Mouse (Mus musculus) heart, embryonic 16.5 days (tissue): ENCODE results near the gene Anapc13. TPM values are rescaled to one million over a fixed set of nuclear protein-coding genes. Genes with fewer than 3 reads are reported as not detected.

Experiments
- ATAC-seq: fragments of 200-750 bp; cut with Nextera tagmentation; replicated peaks from 2 replicates; pipeline ENCODE4 v1.8.0; 2017; ENCODE audit warnings: moderate number of reproducible peaks; ENCODE audit not compliant: insufficient read depth, low FRiP score; ENCODE audit errors: extremely low read depth
- H3K27ac ChIP-seq: fragments of 300-500 bp; sonication (generic); 2 replicates; pipeline ENCODE4 v1.5.1; 2014; ENCODE audit warnings: mild to moderate bottlenecking, low read length, control low read depth, moderate library complexity
- H3K27me3 ChIP-seq: fragments of 300-500 bp; sonication (generic); 2 replicates; pipeline ENCODE4 v1.6.1; 2014; ENCODE audit warnings: low read length, mixed read lengths; ENCODE audit not compliant: control insufficient read depth, insufficient read depth
- H3K36me3 ChIP-seq: fragments of 300-500 bp; sonication (generic); 2 replicates; pipeline ENCODE4 v1.6.1; 2014; ENCODE audit not compliant: control insufficient read depth, insufficient read depth
- H3K4me1 ChIP-seq: fragments of 300-500 bp; sonication (generic); 2 replicates; pipeline ENCODE4 v1.6.1; 2014; ENCODE audit warnings: low read length, mixed read lengths; ENCODE audit not compliant: control insufficient read depth, insufficient read depth
- H3K4me2 ChIP-seq: fragments of 300-500 bp; sonication (generic); 2 replicates; pipeline ENCODE4 v1.6.1; 2014; ENCODE audit warnings: low read depth, mild to moderate bottlenecking, control low read depth, low read length
- H3K4me3 ChIP-seq: fragments of 300-500 bp; sonication (generic); 2 replicates; pipeline ENCODE4 v1.5.1; 2014; ENCODE audit warnings: mild to moderate bottlenecking, control low read depth, low read length
- H3K9ac ChIP-seq: fragments of 300-500 bp; sonication (generic); 2 replicates; pipeline ENCODE4 v1.6.1; 2014; ENCODE audit warnings: low read length, control low read depth
- H3K9me3 ChIP-seq: fragments of 300-500 bp; sonication (generic); replicated peaks from 2 replicates; pipeline ENCODE4 v1.6.1; 2016; ENCODE audit warnings: low read length; ENCODE audit not compliant: control insufficient read depth
- WGBS: fragments of 180-500 bp; shearing (Covaris S2); extraction: QIAGEN DNeasy Blood & Tissue Kit; methylation state at CpG from one replicate; pipeline ENCODE4 v1.1.7; 2014; 5-methylcytosine and 5-hydroxymethylcytosine counted together
- polyA plus RNA-seq: library from polyadenylated mRNA; unstranded; fragments of >200 nt; fragmentation: Nextera tagmentation; extraction: Ambion mirVana; gene quantifications from 2 replicates; pipeline ENCODE4 v1.2.1, GENCODE M21; 2015

The Anapc13 gene
- polyA plus RNA-seq, 1 experiment from 2014 or later, result 211 TPM

GRCm38 (mm10) chr9:102605162-102605561 lies 20.9 kb upstream of the Anapc13 start:
- ATAC-seq, result no peak
- H3K4me1 ChIP-seq, result no peaks in the 10 kb centered on the region
- H3K27ac ChIP-seq, result no peak overlapping the region
- WGBS, result 87% methylated on average over 6 of the region's 6 CpGs
- no peak overlapping the region for H3K9ac ChIP-seq
- no peak overlapping the region for H3K4me2 ChIP-seq
- peaks cover 10% of the 10 kb centered on the region for H3K36me3 ChIP-seq
- no peaks in the 10 kb centered on the region for H3K27me3 ChIP-seq
- H3K9me3 ChIP-seq, result no peaks in the 10 kb centered on the region
- no peak overlapping the region for H3K4me3 ChIP-seq

GRCm38 (mm10) chr9:102607471-102607870 lies 18.6 kb upstream of the Anapc13 start:
- ATAC-seq, result no peak
- no peaks in the 10 kb centered on the region for H3K9me3 ChIP-seq
- H3K4me3 ChIP-seq, result no peak overlapping the region
- H3K27ac ChIP-seq, result no peak overlapping the region
- peaks cover 18% of the 10 kb centered on the region for H3K36me3 ChIP-seq
- no peak overlapping the region for H3K4me2 ChIP-seq
- no peaks in the 10 kb centered on the region for H3K27me3 ChIP-seq
- no peaks in the 10 kb centered on the region for H3K4me1 ChIP-seq
- no peak overlapping the region for H3K9ac ChIP-seq
- 48% methylated on average over 5 of the region's 5 CpGs for WGBS

- H3K9ac ChIP-seq, result no peak overlapping the region
- no peak overlapping the region for H3K4me3 ChIP-seq
- no peak for ATAC-seq
- H3K36me3 ChIP-seq, result peaks cover 26% of the 10 kb centered on the region
- WGBS, result 91% methylated on average over 3 of the region's 3 CpGs
- no peaks in the 10 kb centered on the region for H3K27me3 ChIP-seq
- no peak overlapping the region for H3K27ac ChIP-seq
- H3K4me2 ChIP-seq, result no peak overlapping the region
- H3K4me1 ChIP-seq, result no peaks in the 10 kb centered on the region
- H3K9me3 ChIP-seq, result no peaks in the 10 kb centered on the region
These were observed 16.9 kb upstream of the Anapc13 start for GRCm38 (mm10) chr9:102609221-102609620.

GRCm38 (mm10) chr9:102615071-102615470 lies 11.0 kb upstream of the Anapc13 start:
- ATAC-seq, result 0 out of 2 replicates have a peak, but pooled peaks have one; percentile 25
- WGBS, result 21% methylated on average over 3 of the region's 3 CpGs
- Histone ChIP-seq H3K4me1 (peaks cover 24% of the 10 kb centered on the region), H3K4me2 (no peak overlapping the region), H3K27ac (peak overlapping the region; percentile 71), H3K9me3 (no peaks in the 10 kb centered on the region), H3K36me3 (peaks cover 24% of the 10 kb centered on the region), H3K9ac (peak overlapping the region; percentile 38; the same call in 1 of the 2 replicates), H3K4me3 (no peak overlapping the region), H3K27me3 (no peaks in the 10 kb centered on the region)

GRCm38 (mm10) chr9:102616267-102616666 lies 9.8 kb upstream of the Anapc13 start:
- 49% methylated on average over 9 of the region's 9 CpGs for WGBS
- ATAC-seq, result no peak
- H3K36me3 ChIP-seq, result peaks cover 17% of the 10 kb centered on the region
- no peaks in the 10 kb centered on the region for H3K27me3 ChIP-seq
- no peak overlapping the region for H3K4me2 ChIP-seq
- no peak overlapping the region for H3K9ac ChIP-seq
- peaks cover 24% of the 10 kb centered on the region for H3K4me1 ChIP-seq
- H3K9me3 ChIP-seq, result no peaks in the 10 kb centered on the region
- H3K4me3 ChIP-seq, result no peak overlapping the region
- H3K27ac ChIP-seq, result 0 out of 2 replicates have a peak overlapping the region, but pooled peaks have one; percentile 40

GRCm38 (mm10) chr9:102621385-102621784 lies 4.7 kb upstream of the Anapc13 start:
- no peak for ATAC-seq
- Histone ChIP-seq H3K9me3 (no peaks in the 10 kb centered on the region), H3K36me3 (no peaks in the 10 kb centered on the region), H3K9ac (no peak overlapping the region), H3K27me3 (no peaks in the 10 kb centered on the region), H3K4me2 (no peak overlapping the region), H3K27ac (no peak overlapping the region), H3K4me3 (no peak overlapping the region), H3K4me1 (peaks cover 24% of the 10 kb centered on the region)
- 59% methylated on average over 5 of the region's 5 CpGs for WGBS

- no peak overlapping the region for H3K4me2 ChIP-seq
- H3K27me3 ChIP-seq, result no peaks in the 10 kb centered on the region
- H3K36me3 ChIP-seq, result no peaks in the 10 kb centered on the region
- 27% methylated on average over 5 of the region's 5 CpGs for WGBS
- H3K27ac ChIP-seq, result peak overlapping the region; percentile 1; the same call in 1 of the 2 replicates
- H3K4me1 ChIP-seq, result peaks cover 26% of the 10 kb centered on the region
- no peak overlapping the region for H3K9ac ChIP-seq
- H3K9me3 ChIP-seq, result no peaks in the 10 kb centered on the region
- no peak for ATAC-seq
- no peak overlapping the region for H3K4me3 ChIP-seq
These were observed 3.8 kb upstream of the Anapc13 start for GRCm38 (mm10) chr9:102622192-102622857.

- H3K4me3 ChIP-seq, result no peak overlapping the region
- no peak for ATAC-seq
- 83% methylated on average over 6 of the region's 6 CpGs for WGBS
- no peak overlapping the region for H3K4me2 ChIP-seq
- peak overlapping the region; percentile 0; the same call in 1 of the 2 replicates for H3K27ac ChIP-seq
- no peaks in the 10 kb centered on the region for H3K36me3 ChIP-seq
- H3K9me3 ChIP-seq, result no peaks in the 10 kb centered on the region
- no peaks in the 10 kb centered on the region for H3K27me3 ChIP-seq
- H3K4me1 ChIP-seq, result peaks cover 29% of the 10 kb centered on the region
- H3K9ac ChIP-seq, result no peak overlapping the region
These were observed 3.2 kb upstream of the Anapc13 start for GRCm38 (mm10) chr9:102622876-102623275.

- H3K27ac ChIP-seq, result no peak overlapping the region
- H3K4me3 ChIP-seq, result no peak overlapping the region
- 91% methylated on average over 7 of the region's 7 CpGs for WGBS
These were observed 2.5 kb upstream of the Anapc13 start for GRCm38 (mm10) chr9:102623581-102623980.

More at GRCm38 (mm10) chr9:102623581-102623980, 2.5 kb upstream of the Anapc13 start:
- no peaks in the 10 kb centered on the region for H3K36me3 ChIP-seq
- no peaks in the 10 kb centered on the region for H3K27me3 ChIP-seq
- no peak overlapping the region for H3K9ac ChIP-seq
- no peaks in the 10 kb centered on the region for H3K9me3 ChIP-seq
- peaks cover 29% of the 10 kb centered on the region for H3K4me1 ChIP-seq
- no peak overlapping the region for H3K4me2 ChIP-seq
- ATAC-seq, result no peak
